9 mouse cellular contexts compared by ENCODE assay signal in genomic region chr13:9181666-9182264, GRCm38 (mm10).
A peak's percentile ranks its signal among the peaks of the same experiment; 100 is the strongest.
DNase-seq lines count a peak whose midpoint lies in the region; ATAC-seq and TF ChIP-seq lines count a peak whose summit lies in the region.
"Had no signal": no experiment of that assay in that cellular context is flagged by ENCODE, and none has a peak within 500 bp of the region (broad histone marks: within the 10 kb centered on the region; RNA-seq: fewer than 3 reads in every experiment).

No protein-coding gene starts in this region.

- H3K4me1 ChIP-seq in forebrain, postnatal 0 days (ENCODE audit: insufficient read depth), result no peaks in the 10 kb centered on the region

- ATAC-seq in forebrain, postnatal 0 days, result peak; percentile 93
- peak; percentile 71 to 72 for ATAC-seq in hematopoietic stem cell, adult 5-6 weeks (replicated peaks in 1 of 2; ENCODE audit: insufficient read depth in 1 of 2, low FRiP score in 2 of 2, low TSS enrichment in 1 of 2, low read depth in 1 of 2, poor library complexity in 2 of 2, severe bottlenecking in 2 of 2)

- 11% methylated on average over 11 of the region's 11 CpGs for WGBS in forebrain, postnatal 0 days

- TF ChIP-seq CTCF in forebrain, postnatal 0 days (IDR thresholded peaks at IDR 0.05; ENCODE audit: low read depth), result peak; percentile 93

- no peaks in the 10 kb centered on the region for H3K9me3 ChIP-seq in forebrain, postnatal 0 days (ENCODE audit: low read length)

- no peaks in the 10 kb centered on the region for H3K27me3 ChIP-seq in forebrain, postnatal 0 days (ENCODE audit: insufficient read depth, low read length)
- H3K27me3 ChIP-seq: megakaryocyte, embryonic 14.5 days had no signal

- H3K4me2 ChIP-seq in forebrain, postnatal 0 days (ENCODE audit: low read depth), result no peak overlapping the region

- H3K9ac ChIP-seq in forebrain, postnatal 0 days, result no peak overlapping the region

- H3K27ac ChIP-seq in forebrain, postnatal 0 days (ENCODE audit: low read depth, low read length), result no peak overlapping the region

- H3K4me3 ChIP-seq in forebrain, postnatal 0 days (ENCODE audit: low read depth, low read length), result no peak overlapping the region
- H3K4me3 ChIP-seq: megakaryocyte, embryonic 14.5 days had no signal

- peak; percentile 85 for DNase-seq in MN1 (ENCODE audit: low spot score)
- DNase-seq in cerebellum, adult 11-12 months, result peak; percentile 56
- peak; percentile 93 for DNase-seq in forebrain, postnatal 0 days
- peak; percentile 61 to 81 for DNase-seq in layer of hippocampus, adult 8-10 months (ENCODE audit: low spot score in 2 of 2)
- DNase-seq in lung, postnatal 25 days (ENCODE audit: low spot score), result peak; percentile 83
- peak; percentile 85 for DNase-seq in retina, postnatal 1 day
- peak; percentile 91 for DNase-seq in thymus, postnatal 4 days

- H3K36me3 ChIP-seq in forebrain, postnatal 0 days (ENCODE audit: insufficient read depth), result peaks cover 3% of the 10 kb centered on the region; the same call in 1 of the 2 replicates
